Mouse (Mus musculus) kidney, adult 2 months (tissue): ENCODE measurements at regions not wholly inside any gene's neighbourhood (a gene's known extent, or its start where the extent isn't known, plus 50 kb on each side); places are given as distances from the start of the nearest gene placed in this dataset.

Source experiments
- DNase-seq: peaks from one replicate; pipeline ENCODE4 v3.0.0; 2021
- H3K27ac ChIP-seq: fragments of 200-500 bp; 2 replicates; pipeline ENCODE4 v1.5.1; 2012; ENCODE audit warnings: low read depth, low read length, control low read depth, inconsistent platforms; ENCODE audit not compliant: insufficient read depth
- H3K27me3 ChIP-seq: fragments of 200-500 bp; replicated peaks from 2 replicates; pipeline ENCODE4 v1.6.1; 2012; ENCODE audit warnings: mild to moderate bottlenecking, moderate library complexity, low read length, inconsistent platforms; ENCODE audit not compliant: control insufficient read depth, insufficient read depth
- H3K36me3 ChIP-seq: fragments of 200-500 bp; 2 replicates; pipeline ENCODE4 v1.6.1; 2012; ENCODE audit warnings: mild to moderate bottlenecking, moderate library complexity, low read length, inconsistent platforms; ENCODE audit not compliant: control insufficient read depth, insufficient read depth
- H3K4me1 ChIP-seq: fragments of 200-500 bp; 2 replicates; pipeline ENCODE4 v1.6.1; 2011; ENCODE audit warnings: low read length; ENCODE audit not compliant: control insufficient read depth, insufficient read depth
- H3K4me3 ChIP-seq: fragments of 200-500 bp; 2 replicates; pipeline ENCODE4 v1.5.1; 2011; ENCODE audit warnings: mild to moderate bottlenecking, low read depth, low read length, control low read depth; ENCODE audit not compliant: insufficient read depth
- CTCF ChIP-seq: fragments of 200-500 bp; conservative IDR thresholded peaks from 2 replicates; pipeline ENCODE4 v1.5.1; 2011; ENCODE audit warnings: low read depth, mild to moderate bottlenecking, control low read depth, low read length, moderate library complexity, mixed read lengths; ENCODE audit not compliant: insufficient read depth, insufficient read length
- POLR2A ChIP-seq: fragments of 200-500 bp; IDR thresholded peaks from one replicate; pipeline ENCODE4 v1.6.1; 2011; ENCODE audit warnings: low read depth, low read length, control low read depth
- WGBS: fragments of 180-500 bp; shearing (Covaris S2); methylation state at CpG from one replicate; pipeline ENCODE4 v1.1.7; 2018; 5-methylcytosine and 5-hydroxymethylcytosine counted together

- Histone ChIP-seq H3K36me3 (no peaks in the 10 kb centered on the region), H3K4me3 (no peak overlapping the region), H3K4me1 (no peaks in the 10 kb centered on the region), H3K27ac (no peak overlapping the region), H3K27me3 (no peaks in the 10 kb centered on the region)
- TF ChIP-seq POLR2A (no peak), CTCF (no peak)
- 84% methylated on average over 5 of the region's 5 CpGs for WGBS
- no peak for DNase-seq
Measured at GRCm38 (mm10) chr13:107179551-107179950, 157.6 kb upstream of the Kif2a start.

- Histone ChIP-seq H3K27me3 (no peaks in the 10 kb centered on the region), H3K4me3 (no peak overlapping the region), H3K4me1 (no peaks in the 10 kb centered on the region), H3K36me3 (no peaks in the 10 kb centered on the region), H3K27ac (no peak overlapping the region)
- TF ChIP-seq CTCF (no peak), POLR2A (no peak)
- no peak for DNase-seq
- 73% methylated on average over 7 of the region's 7 CpGs for WGBS
Measured at GRCm38 (mm10) chr13:107177595-107177994, 155.7 kb upstream of the Kif2a start.

- TF ChIP-seq CTCF = no peak
- no peak for TF ChIP-seq POLR2A
Measured at GRCm38 (mm10) chr13:107175891-107176290, 154.0 kb upstream of the Kif2a start.

GRCm38 (mm10) chr13:107168599-107169149 lies 146.7 kb upstream of the Kif2a start:
- H3K4me3 ChIP-seq = peak overlapping the region; percentile 53
- no peak for TF ChIP-seq POLR2A
- TF ChIP-seq CTCF = no peak
- peak; percentile 49 for DNase-seq
- WGBS = 6% methylated on average over 15 of the region's 15 CpGs
- no peaks in the 10 kb centered on the region for H3K4me1 ChIP-seq
- H3K36me3 ChIP-seq = no peaks in the 10 kb centered on the region
- no peaks in the 10 kb centered on the region for H3K27me3 ChIP-seq
- H3K27ac ChIP-seq = no peak overlapping the region

More at GRCm38 (mm10) chr13:107175891-107176290, 154.0 kb upstream of the Kif2a start:
- Histone ChIP-seq H3K36me3 (no peaks in the 10 kb centered on the region), H3K27me3 (no peaks in the 10 kb centered on the region), H3K27ac (no peak overlapping the region), H3K4me1 (no peaks in the 10 kb centered on the region), H3K4me3 (no peak overlapping the region)
- WGBS = 66% methylated on average over 4 of the region's 4 CpGs
- DNase-seq = no peak

GRCm38 (mm10) chr13:107167856-107168598 lies 146.1 kb upstream of the Kif2a start:
- TF ChIP-seq CTCF (no peak), POLR2A (no peak)
- peak overlapping the region; percentile 53 for H3K4me3 ChIP-seq

GRCm38 (mm10) chr13:107151548-107151947 lies 129.6 kb upstream of the Kif2a start:
- Histone ChIP-seq H3K4me3 (no peak overlapping the region), H3K27me3 (no peaks in the 10 kb centered on the region), H3K36me3 (no peaks in the 10 kb centered on the region), H3K4me1 (no peaks in the 10 kb centered on the region), H3K27ac (no peak overlapping the region)
- WGBS = 71% methylated on average over 5 of the region's 5 CpGs
- TF ChIP-seq CTCF (no peak), POLR2A (no peak)
- no peak for DNase-seq

More at GRCm38 (mm10) chr13:107167856-107168598, 146.1 kb upstream of the Kif2a start:
- no peak overlapping the region for H3K27ac ChIP-seq
- no peaks in the 10 kb centered on the region for H3K4me1 ChIP-seq
- no peaks in the 10 kb centered on the region for H3K36me3 ChIP-seq
- no peak for DNase-seq
- no peaks in the 10 kb centered on the region for H3K27me3 ChIP-seq
- 78% methylated on average over 10 of the region's 10 CpGs for WGBS

GRCm38 (mm10) chr13:107141209-107141608 lies 119.3 kb upstream of the Kif2a start:
- Histone ChIP-seq H3K36me3 (no peaks in the 10 kb centered on the region), H3K27ac (no peak overlapping the region), H3K27me3 (no peaks in the 10 kb centered on the region; the same call in 1 of the 2 replicates), H3K4me1 (no peaks in the 10 kb centered on the region), H3K4me3 (no peak overlapping the region)
- 57% methylated on average over 4 of the region's 4 CpGs for whole genome bisulfite sequencing
- no peak for DNase-seq
- no peak for TF ChIP-seq CTCF
- no peak for TF ChIP-seq POLR2A
